Mouse (Mus musculus) liver, adult 2 months (tissue): Measurements from ENCODE around the gene Thrb. TPM values are rescaled to one million over a fixed set of nuclear protein-coding genes. Genes with fewer than 3 reads are reported as not detected.
A peak's percentile ranks its signal among the peaks of the same experiment; 100 is the strongest.

ENCODE experiments used
- DNase-seq: peaks from one replicate; pipeline ENCODE4 v3.0.0-alpha.2; 2011; ENCODE audit warnings: low read depth, low spot score; ENCODE audit errors: extremely low read depth
- H3K27ac ChIP-seq: fragments of 200-500 bp; replicated peaks from 2 replicates; pipeline ENCODE4 v1.5.1; 2012; ENCODE audit warnings: low read depth, mild to moderate bottlenecking, control low read depth, inconsistent platforms, low read length; ENCODE audit not compliant: insufficient read depth
- H3K27me3 ChIP-seq: fragments of 200-500 bp; 2 replicates; pipeline ENCODE4 v1.6.1; 2012; ENCODE audit warnings: mild to moderate bottlenecking, moderate library complexity, low read length, inconsistent platforms; ENCODE audit not compliant: control insufficient read depth, insufficient read depth
- H3K36me3 ChIP-seq: fragments of 200-500 bp; 2 replicates; pipeline ENCODE4 v1.6.1; 2012; ENCODE audit warnings: low read length, inconsistent platforms; ENCODE audit not compliant: control insufficient read depth, insufficient read depth
- H3K4me1 ChIP-seq: fragments of 200-500 bp; 2 replicates; pipeline ENCODE4 v1.6.1; 2011; ENCODE audit warnings: low read length; ENCODE audit not compliant: control insufficient read depth, insufficient read depth
- H3K4me3 ChIP-seq: fragments of 200-500 bp; 2 replicates; pipeline ENCODE4 v1.5.1; 2011; ENCODE audit warnings: low read depth, mild to moderate bottlenecking, control low read depth, low read length, moderate library complexity; ENCODE audit not compliant: insufficient read depth
- H3K79me2 ChIP-seq: fragments of 200-500 bp; 2 replicates; pipeline ENCODE4 v1.6.1; 2012; ENCODE audit warnings: inconsistent platforms, mild to moderate bottlenecking, low read length, moderate library complexity; ENCODE audit not compliant: control insufficient read depth, insufficient read depth
- H3K9ac ChIP-seq: fragments of 200-500 bp; 2 replicates; pipeline ENCODE4 v1.6.1; 2012; ENCODE audit warnings: low read depth, mild to moderate bottlenecking, control low read depth, inconsistent platforms, low read length
- CTCF ChIP-seq: fragments of 200-500 bp; IDR thresholded peaks from 2 replicates; pipeline ENCODE4 v1.5.1; 2011; ENCODE audit warnings: low read depth, low read length, control low read depth
- POLR2A ChIP-seq: fragments of 200-500 bp; IDR thresholded peaks from 2 replicates; pipeline ENCODE4 v1.6.1; 2011; ENCODE audit warnings: low read length, control low read depth; ENCODE audit not compliant: insufficient read depth; ENCODE audit errors: extremely low read depth
- WGBS: fragments of 180-500 bp; shearing (Covaris S2); methylation state at CpG from one replicate; pipeline ENCODE4 v1.1.7; 2018; 5-methylcytosine and 5-hydroxymethylcytosine counted together
- polyA plus RNA-seq: library from polyadenylated mRNA; depleted of rRNA; stranded (reverse); fragments of >200 nt; gene quantifications from 2 replicates; pipeline ENCODE4 v1.2.3, GENCODE M21; 2012
- total RNA-seq: library from RNA; depleted of rRNA; stranded (reverse); fragments of >200 nt; gene quantifications from 2 replicates; pipeline ENCODE4 v1.2.3, GENCODE M21; 2014

Thrb gene
- total and polyA plus RNA-seq, 2 experiments: 8.6 to 34.6 TPM

GRCm38 (mm10) chr14:17756732-17757131 is 96.7 kb downstream of the Thrb start:
- no peak for TF ChIP-seq CTCF
- TF ChIP-seq POLR2A: no peak
- peak; percentile 46 for DNase-seq
- Histone ChIP-seq H3K27me3 (no peaks in the 10 kb centered on the region), H3K79me2 (peaks cover 22% of the 10 kb centered on the region; the same call in 1 of the 2 replicates), H3K4me3 (no peak overlapping the region), H3K36me3 (no peaks in the 10 kb centered on the region), H3K9ac (no peak overlapping the region), H3K4me1 (peaks cover 14% of the 10 kb centered on the region), H3K27ac (no peak overlapping the region)

GRCm38 (mm10) chr14:17767987-17768386 is 107.9 kb downstream of the Thrb start:
- Histone ChIP-seq H3K36me3 (no peaks in the 10 kb centered on the region), H3K79me2 (peaks cover 9% of the 10 kb centered on the region; the same call in 1 of the 2 replicates), H3K27ac (peak overlapping the region; percentile 60), H3K9ac (no peak overlapping the region), H3K4me1 (peaks cover 10% of the 10 kb centered on the region), H3K4me3 (no peak overlapping the region), H3K27me3 (no peaks in the 10 kb centered on the region)
- TF ChIP-seq CTCF (no peak), POLR2A (no peak)
- 68% methylated on average over 2 of the region's 2 CpGs for WGBS
- peak; percentile 73 for DNase-seq

- Histone ChIP-seq H3K27me3 (no peaks in the 10 kb centered on the region), H3K36me3 (no peaks in the 10 kb centered on the region), H3K79me2 (peaks cover 3% of the 10 kb centered on the region; the same call in 1 of the 2 replicates), H3K4me1 (peaks cover 10% of the 10 kb centered on the region), H3K9ac (no peak overlapping the region), H3K27ac (no peak overlapping the region), H3K4me3 (no peak overlapping the region)
- WGBS: 42% methylated on average over 2 of the region's 2 CpGs
- TF ChIP-seq POLR2A (no peak), CTCF (no peak)
- DNase-seq: peak; percentile 35
These were observed 114.3 kb downstream of the Thrb start for GRCm38 (mm10) chr14:17774404-17774803.

- TF ChIP-seq CTCF (no peak), POLR2A (no peak)
- H3K27ac ChIP-seq: no peak overlapping the region
- no peak for DNase-seq
- H3K4me1 ChIP-seq: peaks cover 13% of the 10 kb centered on the region
- no peak overlapping the region for H3K4me3 ChIP-seq
- no peak overlapping the region for H3K9ac ChIP-seq
- H3K36me3 ChIP-seq: peaks cover 2% of the 10 kb centered on the region; the same call in 1 of the 2 replicates
- WGBS: 93% methylated on average over 4 of the region's 4 CpGs
- H3K79me2 ChIP-seq: peaks cover 10% of the 10 kb centered on the region; the same call in 1 of the 2 replicates
- H3K27me3 ChIP-seq: no peaks in the 10 kb centered on the region
These were observed 121.9 kb downstream of the Thrb start for GRCm38 (mm10) chr14:17781921-17782320.

GRCm38 (mm10) chr14:17784207-17784806 is 124.2 kb downstream of the Thrb start:
- H3K27me3 ChIP-seq: no peaks in the 10 kb centered on the region
- H3K4me3 ChIP-seq: peak overlapping the region; percentile 39
- no peak for TF ChIP-seq CTCF
- TF ChIP-seq POLR2A: no peak
- H3K9ac ChIP-seq: 0 out of 2 replicates have a peak overlapping the region, but pooled peaks have one; percentile 47
- peak overlapping the region; percentile 75 for H3K27ac ChIP-seq
- peaks cover 2% of the 10 kb centered on the region; the same call in 1 of the 2 replicates for H3K36me3 ChIP-seq
- WGBS: 9% methylated on average over 5 of the region's 5 CpGs
- DNase-seq: peak; percentile 100
- peaks cover 13% of the 10 kb centered on the region for H3K4me1 ChIP-seq
- peaks cover 18% of the 10 kb centered on the region for H3K79me2 ChIP-seq

GRCm38 (mm10) chr14:17785370-17785769 is 125.3 kb downstream of the Thrb start:
- Histone ChIP-seq H3K79me2 (peaks cover 18% of the 10 kb centered on the region), H3K9ac (peak overlapping the region; percentile 13), H3K4me3 (peak overlapping the region; percentile 8; the same call in 1 of the 2 replicates), H3K36me3 (peaks cover 2% of the 10 kb centered on the region; the same call in 1 of the 2 replicates), H3K4me1 (peaks cover 13% of the 10 kb centered on the region), H3K27ac (peak overlapping the region; percentile 78), H3K27me3 (no peaks in the 10 kb centered on the region)
- TF ChIP-seq POLR2A (no peak), CTCF (no peak)
- DNase-seq: peak; percentile 86
- 16% methylated on average over 3 of the region's 3 CpGs for WGBS
